Mouse (Mus musculus): ENCODE results near the gene Ifi44. TPM values are rescaled to one million over a fixed set of nuclear protein-coding genes. Genes with fewer than 3 reads are reported as not detected.
A peak's percentile ranks its signal among the peaks of the same experiment; 100 is the strongest.

Ifi44 gene
- total RNA-seq (2012; rRNA removed) (not detected in 2 replicates), polyA plus RNA-seq (2012; ENCODE audit: insufficient read depth in 1 of 2, insufficient read length in 2 of 2, low read depth in 1 of 2, low replicate concordance in 2 of 2, missing spikeins in 1 of 2) (not detected)

GRCm38 (mm10) chr3:151749737-151750136 is at the start of gene Ifi44:
Gene Ifi44 (minus strand): TSS chr3:151749960.
- Histone ChIP-seq H3K9ac (ENCODE audit: control insufficient read depth, low read depth, low read length, poor library complexity, severe bottlenecking) (no peak within 1 kb of the TSS), H3K27ac (ENCODE audit: control insufficient read depth, low read depth, low read length) (no peak within 1 kb of the TSS), H3K4me3 (ENCODE audit: control insufficient read depth in 1 of 2, insufficient read depth in 1 of 2, low read depth in 2 of 2, low read length in 2 of 2) (peak within 1 kb of the TSS in 1 of 2 experiments; percentile 26; a peak in 1 of 4 replicates), H3K9me3 (replicated peaks; ENCODE audit: insufficient read depth, low read length) (no peaks in the 10 kb centered on the region), H3K27me3 (ENCODE audit: control insufficient read depth in 1 of 2, insufficient read depth in 2 of 2, low read length in 2 of 2) (no peaks in the 10 kb centered on the region), H3K36me3 (ENCODE audit: control insufficient read depth in 1 of 2, insufficient read depth in 2 of 2, low read length in 2 of 2) (no peaks in the 10 kb centered on the region), H3K79me2 (ENCODE audit: control insufficient read depth, insufficient read depth, low read length, poor library complexity) (no peaks in the 10 kb centered on the region), H3K4me1 (ENCODE audit: control insufficient read depth in 1 of 2, insufficient read depth in 2 of 2, low read length in 2 of 2) (no peaks in the 10 kb centered on the region)
- no peak for TF ChIP-seq POLR2AphosphoS2 (IDR thresholded peaks at IDR 0.05; ENCODE audit: low read length)
- DNase-seq (ENCODE audit: low read depth, low spot score) = peak; percentile 5

- H3K79me2 ChIP-seq (ENCODE audit: control insufficient read depth, insufficient read depth, low read length, poor library complexity) = no peaks in the 10 kb centered on the region
- no peaks in the 10 kb centered on the region for H3K4me1 ChIP-seq (ENCODE audit: control insufficient read depth in 1 of 2, insufficient read depth in 2 of 2, low read length in 2 of 2)
- H3K27me3 ChIP-seq (ENCODE audit: control insufficient read depth in 1 of 2, insufficient read depth in 2 of 2, low read length in 2 of 2) = no peaks in the 10 kb centered on the region
- H3K4me3 ChIP-seq (ENCODE audit: control insufficient read depth in 1 of 2, insufficient read depth in 1 of 2, low read depth in 2 of 2, low read length in 2 of 2) = no peak overlapping the region
- H3K9ac ChIP-seq (ENCODE audit: control insufficient read depth, low read depth, low read length, poor library complexity, severe bottlenecking) = no peak overlapping the region
- DNase-seq (ENCODE audit: low read depth, low spot score) = no peak
- H3K36me3 ChIP-seq (ENCODE audit: control insufficient read depth in 1 of 2, insufficient read depth in 2 of 2, low read length in 2 of 2) = no peaks in the 10 kb centered on the region
- H3K27ac ChIP-seq (ENCODE audit: control insufficient read depth, low read depth, low read length) = no peak overlapping the region
- no peaks in the 10 kb centered on the region for H3K9me3 ChIP-seq (replicated peaks; ENCODE audit: insufficient read depth, low read length)
- TF ChIP-seq MYB (IDR thresholded peaks at IDR 0.05; ENCODE audit: low read depth, low read length) (no peak), RCOR1 (IDR thresholded peaks at IDR 0.05; ENCODE audit: low read depth, low read length) (no peak), ZKSCAN1 (IDR thresholded peaks at IDR 0.05; ENCODE audit: low read depth, low read length) (no peak), USF1 (IDR thresholded peaks at IDR 0.05; ENCODE audit: low read depth, low read length) (no peak), GABPA (IDR thresholded peaks at IDR 0.05; ENCODE audit: low read depth, low read length) (no peak), ZNF384 (IDR thresholded peaks at IDR 0.05; ENCODE audit: low read depth, low read length) (no peak), BHLHE40 (IDR thresholded peaks at IDR 0.05; ENCODE audit: borderline replicate concordance, low read depth, low read length) (no peak), MAX (IDR thresholded peaks at IDR 0.05; ENCODE audit: low read length) (no peak), ZMIZ1 (IDR thresholded peaks at IDR 0.05; ENCODE audit: low read depth, low read length) (no peak), EP300 (IDR thresholded peaks at IDR 0.05; ENCODE audit: low read depth in 1 of 2, low read length in 2 of 2) (no peak), POLR2AphosphoS5 (IDR thresholded peaks at IDR 0.05; ENCODE audit: borderline replicate concordance, low read depth, low read length) (no peak), TAL1 (IDR thresholded peaks at IDR 0.05; ENCODE audit: low read length) (no peak), ETS1 (IDR thresholded peaks at IDR 0.05; ENCODE audit: low read depth, low read length) (no peak), NRF1 (IDR thresholded peaks at IDR 0.05; ENCODE audit: insufficient read depth, low read depth, low read length, poor library complexity, severe bottlenecking) (no peak)
Measured at GRCm38 (mm10) chr3:151788622-151789021, 38.9 kb upstream of the Ifi44 start.
